Mouse (Mus musculus) hindbrain, embryonic 14.5 days (tissue): ENCODE measurements around the gene Elovl6. TPM values are rescaled to one million over a fixed set of nuclear protein-coding genes. Genes with fewer than 3 reads are reported as not detected.

Experiments used
- ATAC-seq: fragments of 200-750 bp; cut with Nextera tagmentation; 2 replicates; pipeline ENCODE4 v1.8.0; 2017; ENCODE audit warnings: moderate number of reproducible peaks, mild to moderate bottlenecking, moderate TSS enrichment, moderate library complexity; ENCODE audit not compliant: low FRiP score
- DNase-seq: peaks from one replicate; pipeline ENCODE4 v3.0.0-alpha.2; 2015; ENCODE audit warnings: low spot score
- H3K27ac ChIP-seq: fragments of 300-500 bp; sonication (generic); 2 replicates; pipeline ENCODE4 v1.5.1; 2014; ENCODE audit warnings: mild to moderate bottlenecking, moderate library complexity
- H3K27me3 ChIP-seq: fragments of 300-500 bp; sonication (generic); 2 replicates; pipeline ENCODE4 v1.6.1; 2014; ENCODE audit warnings: mild to moderate bottlenecking, low read length, mixed read lengths; ENCODE audit not compliant: control insufficient read depth, insufficient read depth
- H3K36me3 ChIP-seq: fragments of 300-500 bp; sonication (generic); replicated peaks from 2 replicates; pipeline ENCODE4 v1.6.1; 2014; ENCODE audit not compliant: control insufficient read depth, insufficient read depth
- H3K4me1 ChIP-seq: fragments of 300-500 bp; sonication (generic); replicated peaks from 2 replicates; pipeline ENCODE4 v1.6.1; 2014; ENCODE audit warnings: antibody characterized with exemption, low read length, mixed read lengths; ENCODE audit not compliant: control insufficient read depth, insufficient read depth
- H3K4me2 ChIP-seq: fragments of 300-500 bp; sonication (generic); replicated peaks from 2 replicates; pipeline ENCODE4 v1.6.1; 2014; ENCODE audit warnings: mild to moderate bottlenecking, moderate library complexity
- H3K4me3 ChIP-seq: fragments of 300-500 bp; sonication (generic); replicated peaks from 2 replicates; pipeline ENCODE4 v1.5.1; 2014; ENCODE audit warnings: mild to moderate bottlenecking, low read length
- H3K9ac ChIP-seq: fragments of 300-500 bp; sonication (generic); 2 replicates; pipeline ENCODE4 v1.6.1; 2014
- H3K9me3 ChIP-seq: fragments of 300-500 bp; sonication (generic); 2 replicates; pipeline ENCODE4 v1.6.1; 2016; ENCODE audit warnings: low read length; ENCODE audit not compliant: control insufficient read depth
- WGBS: fragments of 180-500 bp; shearing (Covaris S2); extraction: QIAGEN DNeasy Blood & Tissue Kit; methylation state at CpG from one replicate; pipeline ENCODE4 v1.1.7; 2014; 5-methylcytosine and 5-hydroxymethylcytosine counted together
- polyA plus RNA-seq: library from polyadenylated mRNA; unstranded; fragments of >200 nt; fragmentation: Nextera tagmentation; extraction: Ambion mirVana; gene quantifications from 2 replicates; pipeline ENCODE4 v1.2.1, GENCODE M21; 2014

Elovl6 gene
- polyA plus RNA-seq, 1 experiment from 2014 or later = 27.5 TPM

- ATAC-seq (no peak), DNase-seq (no peak)
- Histone ChIP-seq H3K27ac (no peak overlapping the region), H3K9me3 (no peaks in the 10 kb centered on the region), H3K4me3 (no peak overlapping the region), H3K9ac (no peak overlapping the region), H3K4me2 (no peak overlapping the region), H3K27me3 (no peaks in the 10 kb centered on the region), H3K4me1 (no peaks in the 10 kb centered on the region), H3K36me3 (no peaks in the 10 kb centered on the region)
- 90% methylated on average over 4 of the region's 4 CpGs for WGBS
These were observed 11.7 kb upstream of the Elovl6 start for GRCm38 (mm10) chr3:129520499-129520898.

GRCm38 (mm10) chr3:129523456-129524143, 8.6 kb upstream of the Elovl6 start:
- H3K27me3 ChIP-seq = no peaks in the 10 kb centered on the region
- H3K9ac ChIP-seq = no peak overlapping the region
- no peaks in the 10 kb centered on the region for H3K4me1 ChIP-seq
- no peak overlapping the region for H3K4me3 ChIP-seq
- 93% methylated on average over 10 of the region's 10 CpGs for WGBS
- DNase-seq (no peak), ATAC-seq (no peak)
- H3K36me3 ChIP-seq = no peaks in the 10 kb centered on the region
- H3K27ac ChIP-seq = no peak overlapping the region
- H3K4me2 ChIP-seq = no peak overlapping the region
- H3K9me3 ChIP-seq = no peaks in the 10 kb centered on the region

GRCm38 (mm10) chr3:129527046-129527445, 5.1 kb upstream of the Elovl6 start:
- Histone ChIP-seq H3K9me3 (no peaks in the 10 kb centered on the region), H3K4me1 (no peaks in the 10 kb centered on the region), H3K36me3 (no peaks in the 10 kb centered on the region), H3K27ac (no peak overlapping the region), H3K9ac (no peak overlapping the region), H3K4me2 (no peak overlapping the region), H3K27me3 (no peaks in the 10 kb centered on the region), H3K4me3 (no peak overlapping the region)
- ATAC-seq (no peak), DNase-seq (no peak)
- WGBS = 91% methylated on average over 3 of the region's 3 CpGs

- Histone ChIP-seq H3K27ac (no peak overlapping the region), H3K4me2 (no peak overlapping the region), H3K27me3 (no peaks in the 10 kb centered on the region), H3K4me3 (no peak overlapping the region), H3K9ac (no peak overlapping the region), H3K36me3 (no peaks in the 10 kb centered on the region), H3K9me3 (no peaks in the 10 kb centered on the region), H3K4me1 (no peaks in the 10 kb centered on the region)
- DNase-seq (no peak), ATAC-seq (no peak)
- 44% methylated on average over 3 of the region's 3 CpGs for WGBS
These were observed 2.8 kb upstream of the Elovl6 start for GRCm38 (mm10) chr3:129529311-129529710.

- H3K27ac ChIP-seq = no peak overlapping the region
- no peaks in the 10 kb centered on the region for H3K9me3 ChIP-seq
- no peaks in the 10 kb centered on the region for H3K27me3 ChIP-seq
- WGBS = 96% methylated on average over 6 of the region's 6 CpGs
- no peak overlapping the region for H3K4me2 ChIP-seq
- ATAC-seq = no peak
- DNase-seq = no peak
- H3K9ac ChIP-seq = no peak overlapping the region
- peaks cover 7% of the 10 kb centered on the region for H3K4me1 ChIP-seq
- H3K36me3 ChIP-seq = no peaks in the 10 kb centered on the region
- no peak overlapping the region for H3K4me3 ChIP-seq
These were observed 1.7 kb upstream of the Elovl6 start for GRCm38 (mm10) chr3:129530461-129530860.

- no peaks in the 10 kb centered on the region for H3K36me3 ChIP-seq
- DNase-seq = peak; percentile 65
- peak overlapping the region; percentile 84 for H3K4me2 ChIP-seq
- peak overlapping the region; percentile 99 for H3K9ac ChIP-seq
- WGBS = under 1% methylated on average over 40 of the region's 40 CpGs
- H3K9me3 ChIP-seq = no peaks in the 10 kb centered on the region
- ATAC-seq = peak; percentile 34
- H3K27me3 ChIP-seq = no peaks in the 10 kb centered on the region
- peak overlapping the region; percentile 97 for H3K27ac ChIP-seq
- peak overlapping the region; percentile 85 for H3K4me3 ChIP-seq
- peaks cover 29% of the 10 kb centered on the region for H3K4me1 ChIP-seq
These were observed 949 bp downstream of the Elovl6 start for GRCm38 (mm10) chr3:129532865-129533742.

- ATAC-seq (peak; percentile 22), DNase-seq (peak; percentile 58)
- H3K9ac ChIP-seq = peak overlapping the region; percentile 99
- H3K27me3 ChIP-seq = no peaks in the 10 kb centered on the region
- H3K36me3 ChIP-seq = no peaks in the 10 kb centered on the region
- H3K4me3 ChIP-seq = peak overlapping the region; percentile 85
- WGBS = under 1% methylated on average over 70 of the region's 74 CpGs
- H3K4me1 ChIP-seq = peaks cover 34% of the 10 kb centered on the region
- no peaks in the 10 kb centered on the region for H3K9me3 ChIP-seq
- peak overlapping the region; percentile 97 for H3K27ac ChIP-seq
- peak overlapping the region; percentile 84 for H3K4me2 ChIP-seq
These were observed 1.8 kb downstream of the Elovl6 start for GRCm38 (mm10) chr3:129533743-129534530.

- no peak for DNase-seq
These were observed 3.3 kb downstream of the Elovl6 start for GRCm38 (mm10) chr3:129535444-129535843.

GRCm38 (mm10) chr3:129536109-129536508, 4.0 kb downstream of the Elovl6 start:
- peak; percentile 95 for ATAC-seq
- peak overlapping the region; percentile 85 for H3K4me3 ChIP-seq

More at GRCm38 (mm10) chr3:129535444-129535843, 3.3 kb downstream of the Elovl6 start:
- 18% methylated on average over 6 of the region's 6 CpGs for WGBS
- H3K36me3 ChIP-seq = no peaks in the 10 kb centered on the region
- peak overlapping the region; percentile 84 for H3K4me2 ChIP-seq
- H3K4me3 ChIP-seq = peak overlapping the region; percentile 85
- H3K9ac ChIP-seq = peak overlapping the region; percentile 99
- peak overlapping the region; percentile 97 for H3K27ac ChIP-seq
- no peaks in the 10 kb centered on the region for H3K27me3 ChIP-seq
- no peaks in the 10 kb centered on the region for H3K9me3 ChIP-seq
- peaks cover 34% of the 10 kb centered on the region for H3K4me1 ChIP-seq
- no peak for ATAC-seq

More at GRCm38 (mm10) chr3:129536109-129536508, 4.0 kb downstream of the Elovl6 start:
- H3K9ac ChIP-seq = peak overlapping the region; percentile 99
- under 1% methylated on average over 11 of the region's 11 CpGs for WGBS
- no peaks in the 10 kb centered on the region for H3K27me3 ChIP-seq
- H3K4me2 ChIP-seq = peak overlapping the region; percentile 84
- H3K36me3 ChIP-seq = 0 out of 2 replicates have a peak, but pooled peaks cover 1% of the 10 kb centered on the region
- peak overlapping the region; percentile 97 for H3K27ac ChIP-seq
- H3K9me3 ChIP-seq = no peaks in the 10 kb centered on the region
- peak; percentile 97 for DNase-seq
- H3K4me1 ChIP-seq = peaks cover 34% of the 10 kb centered on the region
